Mouse (Mus musculus): ENCODE measurements around the gene Il1rap.

- TF ChIP-seq CTCF (IDR thresholded peaks at IDR 0.05; ENCODE audit: extremely low read depth, insufficient read length, insufficient replicate concordance, low read depth, low read length) (no peak), POLR2A (IDR thresholded peaks at IDR 0.05; ENCODE audit: low read depth, low read length) (no peak)
These were observed 9.7 kb upstream of the Il1rap start for GRCm38 (mm10) chr16:26571836-26572235.

All from small intestine, adult 2 months (tissue).